Mouse (Mus musculus) forebrain, embryonic 11.5 days (tissue): ENCODE measurements around the gene Mybpc3. TPM values are rescaled to one million over a fixed set of nuclear protein-coding genes. Genes with fewer than 3 reads are reported as not detected.

Experiments
- ATAC-seq: fragments of 200-750 bp; cut with Nextera tagmentation; replicated peaks from 2 replicates; pipeline ENCODE4 v1.8.0; 2017; ENCODE audit warnings: moderate TSS enrichment; ENCODE audit not compliant: low FRiP score
- DNase-seq: peaks from one replicate; pipeline ENCODE4 v3.0.0-alpha.2; 2017; ENCODE audit warnings: low spot score
- H3K27ac ChIP-seq: fragments of 300-500 bp; sonication (generic); 2 replicates; pipeline ENCODE4 v1.5.1; 2014; ENCODE audit warnings: low read depth, low read length
- H3K27me3 ChIP-seq: fragments of 300-500 bp; sonication (generic); 2 replicates; pipeline ENCODE4 v1.6.1; 2014; ENCODE audit warnings: mild to moderate bottlenecking, low read length, mixed read lengths; ENCODE audit not compliant: control insufficient read depth, insufficient read depth
- H3K36me3 ChIP-seq: fragments of 300-500 bp; sonication (generic); 2 replicates; pipeline ENCODE4 v1.6.1; 2014; ENCODE audit warnings: mild to moderate bottlenecking, low read length, moderate library complexity, mixed read lengths; ENCODE audit not compliant: control insufficient read depth, insufficient read depth
- H3K4me1 ChIP-seq: fragments of 300-500 bp; sonication (generic); replicated peaks from 2 replicates; pipeline ENCODE4 v1.6.1; 2014; ENCODE audit warnings: low read length, mixed read lengths; ENCODE audit not compliant: control insufficient read depth, insufficient read depth
- H3K4me2 ChIP-seq: fragments of 300-500 bp; sonication (generic); 2 replicates; pipeline ENCODE4 v1.6.1; 2014; ENCODE audit warnings: low read depth, mild to moderate bottlenecking, low read length, moderate library complexity, mixed read lengths; ENCODE audit not compliant: severe bottlenecking
- H3K4me3 ChIP-seq: fragments of 300-500 bp; sonication (generic); 2 replicates; pipeline ENCODE4 v1.5.1; 2014; ENCODE audit warnings: low read depth, low read length
- H3K9ac ChIP-seq: fragments of 300-500 bp; sonication (generic); 2 replicates; pipeline ENCODE4 v1.6.1; 2014; ENCODE audit warnings: low read length
- H3K9me3 ChIP-seq: fragments of 300-500 bp; sonication (generic); 2 replicates; pipeline ENCODE4 v1.6.1; 2016; ENCODE audit warnings: low read length, mixed read lengths; ENCODE audit not compliant: control insufficient read depth
- WGBS: fragments of 180-500 bp; shearing (Covaris S2); extraction: QIAGEN DNeasy Blood & Tissue Kit; methylation state at CpG from one replicate; pipeline ENCODE4 v1.1.7; 2014; 5-methylcytosine and 5-hydroxymethylcytosine counted together
- polyA plus RNA-seq: library from polyadenylated mRNA; unstranded; fragments of >200 nt; fragmentation: Nextera tagmentation; extraction: Ambion mirVana; gene quantifications from 2 replicates; pipeline ENCODE4 v1.2.1, GENCODE M21; 2014

The Mybpc3 gene
- polyA plus RNA-seq, 1 experiment from 2014 or later: not detected

DNA sequence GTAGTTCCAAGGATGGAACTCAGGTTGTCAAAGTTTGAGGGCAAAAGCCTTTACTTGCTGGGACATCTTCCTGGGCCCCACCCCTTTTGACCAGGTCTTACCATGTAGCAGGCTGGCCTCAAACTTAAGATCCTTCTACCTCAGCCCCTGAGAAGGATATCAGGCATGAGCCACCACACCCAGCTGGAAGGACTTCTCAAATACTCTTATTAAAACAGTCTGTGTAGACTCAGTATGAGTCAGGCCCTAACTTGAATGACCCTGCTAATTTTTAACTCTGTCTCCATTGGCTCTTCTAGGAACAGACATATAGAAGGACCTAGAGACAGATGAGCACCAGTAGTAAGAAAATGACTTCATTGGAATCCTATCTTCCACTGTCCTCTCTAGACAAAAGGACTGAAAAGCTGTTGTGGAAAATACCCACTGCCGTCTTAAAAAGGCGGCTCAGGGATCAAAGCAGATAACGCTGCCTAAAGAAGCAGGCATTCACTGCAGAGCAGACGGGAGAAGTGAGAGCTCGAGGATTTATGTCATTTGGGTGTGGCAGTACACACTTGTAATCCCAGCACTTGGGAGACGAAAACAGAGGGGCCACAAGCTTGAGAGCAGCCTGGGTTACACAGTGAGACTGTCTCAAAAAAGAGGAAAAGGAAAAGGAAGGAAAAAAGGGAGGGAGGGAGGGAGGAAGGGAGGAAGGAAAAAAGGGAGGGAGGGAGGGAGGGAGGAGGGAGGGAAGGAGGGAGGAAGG is 39.2 kb downstream of the Mybpc3 start:
- H3K4me2 ChIP-seq: no peak overlapping the region
- no peaks in the 10 kb centered on the region for H3K9me3 ChIP-seq
- no peak overlapping the region for H3K4me3 ChIP-seq
- H3K27ac ChIP-seq: no peak overlapping the region
- H3K4me1 ChIP-seq: no peaks in the 10 kb centered on the region
- DNase-seq (no peak), ATAC-seq (no peak)
- 28% methylated on average over 6 of the region's 6 CpGs for WGBS
- H3K36me3 ChIP-seq: peaks cover 2% of the 10 kb centered on the region; the same call in 1 of the 2 replicates
- no peaks in the 10 kb centered on the region for H3K27me3 ChIP-seq
- no peak overlapping the region for H3K9ac ChIP-seq

DNA sequence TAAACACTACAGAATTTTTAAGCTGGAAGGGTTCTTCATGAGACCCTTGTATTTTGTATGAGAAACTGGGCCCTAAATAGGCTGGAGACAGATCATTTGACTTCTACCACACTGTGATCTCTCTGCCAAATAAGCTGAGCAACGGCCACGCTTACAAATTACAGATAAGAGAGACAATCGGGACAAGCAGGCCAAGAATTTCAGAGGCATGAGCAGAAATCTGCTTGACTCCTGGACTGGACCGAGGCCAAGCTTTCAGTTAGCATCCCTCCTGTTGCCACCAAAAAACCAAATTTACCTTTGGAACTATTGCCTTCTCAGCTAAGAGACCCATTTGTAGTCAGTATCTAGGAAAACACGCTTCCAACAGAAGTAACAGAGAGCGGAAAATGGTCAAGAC is 42.6 kb downstream of the Mybpc3 start:
- no peak overlapping the region for H3K27ac ChIP-seq
- no peak for DNase-seq
- 91% methylated on average over 6 of the region's 6 CpGs for WGBS
- no peak overlapping the region for H3K9ac ChIP-seq
- no peaks in the 10 kb centered on the region for H3K27me3 ChIP-seq
- no peaks in the 10 kb centered on the region for H3K4me1 ChIP-seq
- H3K36me3 ChIP-seq: no peaks in the 10 kb centered on the region; the same call in 1 of the 2 replicates
- no peak for ATAC-seq
- no peaks in the 10 kb centered on the region for H3K9me3 ChIP-seq
- no peak overlapping the region for H3K4me2 ChIP-seq
- H3K4me3 ChIP-seq: no peak overlapping the region

DNA sequence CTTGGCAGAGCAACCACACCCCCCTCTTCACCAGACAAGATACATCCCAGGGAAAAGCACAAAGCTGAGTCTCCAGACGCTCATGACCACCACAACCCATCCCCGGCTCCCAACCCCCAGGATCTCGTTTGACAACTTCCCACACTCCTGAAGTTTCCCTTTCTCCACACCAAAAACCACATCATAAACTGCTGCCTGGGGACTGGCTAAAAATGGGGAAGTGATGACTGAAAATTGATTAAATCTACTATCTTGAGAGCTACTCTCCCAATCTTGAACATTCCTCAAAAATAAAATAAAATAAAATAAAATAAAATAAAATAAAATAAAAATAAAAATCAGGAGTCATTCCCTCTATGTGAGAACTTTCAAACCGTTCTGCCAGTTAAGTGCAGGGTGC is 45.0 kb downstream of the Mybpc3 start:
- ATAC-seq (no peak), DNase-seq (no peak)
- Histone ChIP-seq H3K9ac (no peak overlapping the region), H3K27ac (no peak overlapping the region), H3K4me1 (no peaks in the 10 kb centered on the region), H3K4me3 (no peak overlapping the region), H3K36me3 (no peaks in the 10 kb centered on the region; the same call in 1 of the 2 replicates), H3K9me3 (no peaks in the 10 kb centered on the region), H3K4me2 (no peak overlapping the region), H3K27me3 (no peaks in the 10 kb centered on the region)
- WGBS: 90% methylated on average over 4 of the region's 4 CpGs

DNA sequence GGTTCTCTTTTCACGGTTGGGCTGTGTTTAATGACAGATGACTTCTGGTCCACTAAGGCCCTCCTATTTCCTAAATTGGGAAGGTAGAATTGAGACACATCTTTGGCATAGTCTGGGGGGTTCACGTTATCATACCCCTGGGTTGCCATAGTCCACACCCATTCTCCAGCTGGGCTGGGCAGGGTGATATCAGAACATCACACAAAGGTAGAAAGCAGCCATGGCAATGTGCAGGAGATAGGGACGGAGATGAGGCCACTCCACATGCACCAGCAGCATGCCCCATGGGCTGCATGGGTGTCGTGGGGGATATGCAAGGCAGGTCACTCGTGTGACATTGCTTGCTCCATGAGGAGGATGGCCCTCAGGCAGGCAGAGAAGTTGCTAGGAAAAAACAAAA is 45.6 kb downstream of the Mybpc3 start:
- WGBS: 90% methylated on average over 5 of the region's 5 CpGs

DNA sequence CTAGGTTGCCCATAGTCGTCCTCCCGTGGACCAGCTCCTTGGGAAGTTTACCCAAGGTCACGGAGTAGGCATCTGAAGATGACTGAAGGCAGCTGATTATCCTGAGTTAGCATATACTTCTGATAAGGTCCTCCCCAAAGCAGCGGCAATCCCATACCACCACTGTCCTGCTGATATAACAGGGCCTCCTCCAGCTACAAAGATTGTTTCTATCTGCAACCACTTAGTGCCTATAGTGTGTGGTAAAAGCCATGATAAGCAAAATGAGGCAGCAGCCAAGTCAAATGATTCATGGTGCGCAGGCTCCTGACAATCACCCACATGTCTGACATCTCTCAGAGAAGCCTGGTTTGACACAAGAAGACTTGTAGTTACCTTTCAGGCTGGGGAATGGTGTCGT is 47.0 kb downstream of the Mybpc3 start:
- Histone ChIP-seq H3K27me3 (no peaks in the 10 kb centered on the region), H3K9ac (no peak overlapping the region), H3K9me3 (no peaks in the 10 kb centered on the region), H3K36me3 (no peaks in the 10 kb centered on the region; the same call in 1 of the 2 replicates), H3K27ac (no peak overlapping the region), H3K4me2 (no peak overlapping the region), H3K4me1 (no peaks in the 10 kb centered on the region), H3K4me3 (no peak overlapping the region)
- WGBS: 92% methylated on average over 6 of the region's 6 CpGs
- DNase-seq: no peak
- no peak for ATAC-seq

More for the DNA sequence above, 45.6 kb downstream of the Mybpc3 start:
- H3K36me3 ChIP-seq: no peaks in the 10 kb centered on the region; the same call in 1 of the 2 replicates
- H3K27ac ChIP-seq: no peak overlapping the region
- DNase-seq: no peak
- H3K4me1 ChIP-seq: no peaks in the 10 kb centered on the region
- H3K9me3 ChIP-seq: no peaks in the 10 kb centered on the region
- H3K9ac ChIP-seq: no peak overlapping the region
- H3K4me3 ChIP-seq: no peak overlapping the region
- H3K4me2 ChIP-seq: no peak overlapping the region
- H3K27me3 ChIP-seq: no peaks in the 10 kb centered on the region
- ATAC-seq: no peak

DNA sequence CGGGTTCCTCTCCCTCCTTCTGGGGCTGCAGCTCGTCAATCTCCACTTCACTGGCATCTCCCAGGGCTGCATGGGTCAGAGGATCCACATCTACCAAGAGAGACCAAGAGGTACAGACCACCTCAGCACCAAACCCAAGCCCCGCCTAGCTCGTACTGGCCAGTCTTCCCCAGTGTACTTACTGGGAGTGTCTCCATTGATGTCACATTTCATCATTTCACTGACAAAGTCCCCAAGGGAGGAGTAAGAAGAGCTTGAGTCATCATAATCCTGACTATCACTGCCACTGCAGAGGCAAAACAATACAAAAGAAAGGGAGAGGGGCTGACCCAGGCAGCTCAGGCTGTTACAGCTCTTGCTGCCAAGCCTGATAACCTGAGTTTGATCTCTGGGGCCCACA is 49.7 kb downstream of the Mybpc3 start:
- Histone ChIP-seq H3K4me1 (no peaks in the 10 kb centered on the region), H3K27ac (no peak overlapping the region), H3K27me3 (no peaks in the 10 kb centered on the region), H3K4me3 (no peak overlapping the region), H3K36me3 (no peaks in the 10 kb centered on the region; the same call in 1 of the 2 replicates), H3K9me3 (no peaks in the 10 kb centered on the region), H3K9ac (no peak overlapping the region), H3K4me2 (no peak overlapping the region)
- ATAC-seq (no peak), DNase-seq (no peak)
- 76% methylated on average over 4 of the region's 4 CpGs for WGBS

DNA sequence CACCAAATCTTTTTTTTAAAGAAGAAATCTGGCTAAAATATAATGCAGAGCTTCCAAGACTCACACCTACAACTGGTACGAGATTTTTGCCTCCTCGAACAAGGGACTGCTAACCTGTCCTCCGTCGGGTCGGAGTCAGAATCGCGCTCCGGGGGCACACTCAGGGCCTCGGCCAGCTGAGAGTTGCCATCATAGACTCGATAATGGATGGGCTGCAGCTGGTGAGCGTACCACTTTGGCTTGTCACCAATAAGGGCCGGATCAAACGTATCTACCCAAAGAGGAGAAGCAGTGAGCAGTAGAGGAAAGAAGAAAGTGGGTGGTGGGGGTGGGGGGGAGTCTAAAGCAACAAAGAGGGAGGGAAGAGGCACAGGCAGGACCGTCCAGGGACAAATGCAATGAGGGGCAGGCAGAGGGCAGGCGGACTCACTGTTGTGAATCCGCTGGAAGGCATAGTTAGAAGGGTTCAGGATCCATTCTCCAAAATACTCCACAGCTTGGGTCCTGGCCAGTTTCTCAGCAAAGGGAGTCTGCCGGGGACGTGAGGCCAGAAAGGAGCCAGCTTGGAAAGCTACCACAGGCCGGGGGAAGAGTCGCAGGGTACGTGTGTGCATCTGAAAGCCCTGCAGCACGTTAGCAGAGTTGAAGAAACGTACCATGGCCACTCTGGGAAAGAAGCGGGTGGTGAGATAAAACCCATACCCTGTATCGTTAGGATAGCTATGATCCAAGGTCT is 51.8 kb downstream of the Mybpc3 start:
- ATAC-seq (no peak), DNase-seq (no peak)
- Histone ChIP-seq H3K27me3 (no peaks in the 10 kb centered on the region), H3K9ac (no peak overlapping the region), H3K4me3 (no peak overlapping the region), H3K4me1 (no peaks in the 10 kb centered on the region), H3K36me3 (no peaks in the 10 kb centered on the region; the same call in 1 of the 2 replicates), H3K9me3 (no peaks in the 10 kb centered on the region), H3K4me2 (no peak overlapping the region), H3K27ac (no peak overlapping the region)
- 92% methylated on average over 25 of the region's 25 CpGs for WGBS

DNA sequence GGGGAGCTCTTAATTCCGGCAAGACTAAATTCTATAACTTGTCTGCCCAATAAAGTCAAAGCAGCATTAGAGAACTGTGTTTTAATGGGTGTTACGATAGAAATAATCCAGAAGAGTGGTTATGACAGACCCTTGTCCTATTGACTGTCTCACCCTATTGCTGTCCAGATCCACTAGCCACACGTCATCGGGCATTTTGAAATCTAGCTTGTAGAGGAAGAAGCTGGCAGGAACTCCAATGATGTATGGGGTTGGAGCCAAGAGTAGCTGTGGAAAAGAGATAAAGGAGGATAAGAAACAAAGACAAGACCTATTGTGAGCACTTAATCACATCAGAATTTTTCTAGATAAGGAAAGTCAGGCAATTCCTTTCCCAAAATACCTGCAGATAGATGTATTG is 57.5 kb downstream of the Mybpc3 start:
- DNase-seq (no peak), ATAC-seq (no peak)
- no peaks in the 10 kb centered on the region for H3K9me3 ChIP-seq
- no peaks in the 10 kb centered on the region for H3K27me3 ChIP-seq
- WGBS: 93% methylated on average over 4 of the region's 4 CpGs
- no peak overlapping the region for H3K4me2 ChIP-seq
- H3K4me1 ChIP-seq: no peaks in the 10 kb centered on the region
- no peaks in the 10 kb centered on the region; the same call in 1 of the 2 replicates for H3K36me3 ChIP-seq
- no peak overlapping the region for H3K9ac ChIP-seq
- no peak overlapping the region for H3K27ac ChIP-seq
- H3K4me3 ChIP-seq: no peak overlapping the region
